Mouse (Mus musculus) embryonic fibroblast, embryonic 13.5 days (primary cell): Measurements from ENCODE around the gene Tsen15.

ENCODE experiments used
- CTCF ChIP-seq: IDR thresholded peaks from 2 replicates; pipeline ENCODE4 v1.5.1; 2011; ENCODE audit warnings: mild to moderate bottlenecking, control low read depth, low read length, moderate library complexity, borderline replicate concordance; ENCODE audit not compliant: insufficient read depth
- POLR2A ChIP-seq: IDR thresholded peaks from 2 replicates; pipeline ENCODE4 v1.6.1; 2011; ENCODE audit warnings: low read depth, mild to moderate bottlenecking, control low read depth, low read length, moderate library complexity

- no peak for TF ChIP-seq CTCF
- TF ChIP-seq POLR2A = no peak
Measured at GRCm38 (mm10) chr1:152324024-152324423, 62.5 kb downstream of the Tsen15 start.
